Mouse (Mus musculus): ENCODE data around the gene Dnajc6. TPM values are rescaled to one million over a fixed set of nuclear protein-coding genes. Genes with fewer than 3 reads are reported as not detected.

Gene Dnajc6
- total RNA-seq, 2 experiments from 2014 or later = 0.19 to 0.41 TPM

- no peak for DNase-seq (ENCODE audit: low spot score)
Observed at GRCm38 (mm10) chr4:101637472-101637871, 141.0 kb downstream of the Dnajc6 start.

- no peak for DNase-seq (ENCODE audit: low spot score)
Observed at GRCm38 (mm10) chr4:101640631-101641030, 144.2 kb downstream of the Dnajc6 start.

GRCm38 (mm10) chr4:101642708-101643107 lies 146.3 kb downstream of the Dnajc6 start:
- no peak for DNase-seq (ENCODE audit: low spot score)

GRCm38 (mm10) chr4:101643216-101643615 lies 146.8 kb downstream of the Dnajc6 start:
- no peak for DNase-seq (ENCODE audit: low spot score)

- DNase-seq (ENCODE audit: low spot score) = no peak
Observed at GRCm38 (mm10) chr4:101646857-101647195, 150.4 kb downstream of the Dnajc6 start.

GRCm38 (mm10) chr4:101647196-101647905 lies 150.9 kb downstream of the Dnajc6 start, which contains the start of gene Leprot:
TSS of gene Leprot (plus strand) at chr4:101647718.
- peak; percentile 100 for DNase-seq (ENCODE audit: low spot score)

GRCm38 (mm10) chr4:101647976-101648642 lies 151.7 kb downstream of the Dnajc6 start:
- no peak for DNase-seq (ENCODE audit: low spot score)

- DNase-seq (ENCODE audit: low spot score) = no peak
Observed at GRCm38 (mm10) chr4:101648745-101649144, 152.3 kb downstream of the Dnajc6 start.

- DNase-seq (ENCODE audit: low spot score) = no peak
Observed at GRCm38 (mm10) chr4:101650961-101651360, 154.5 kb downstream of the Dnajc6 start.

GRCm38 (mm10) chr4:101654256-101654655 lies 157.8 kb downstream of the Dnajc6 start:
- DNase-seq (ENCODE audit: low spot score) = no peak

- no peak for DNase-seq (ENCODE audit: low spot score)
Observed at GRCm38 (mm10) chr4:101654788-101655414, 158.5 kb downstream of the Dnajc6 start.

GRCm38 (mm10) chr4:101655415-101655790 lies 159.0 kb downstream of the Dnajc6 start:
- DNase-seq (ENCODE audit: low spot score) = no peak

GRCm38 (mm10) chr4:101656056-101656455 lies 159.6 kb downstream of the Dnajc6 start:
- no peak for DNase-seq (ENCODE audit: low spot score)

- DNase-seq (ENCODE audit: low spot score) = no peak
Observed at GRCm38 (mm10) chr4:101656956-101657570, 160.6 kb downstream of the Dnajc6 start.

- peak; percentile 23 for DNase-seq (ENCODE audit: low spot score)
Observed at GRCm38 (mm10) chr4:101664160-101664750, 167.8 kb downstream of the Dnajc6 start.

GRCm38 (mm10) chr4:101664766-101665165 lies 168.3 kb downstream of the Dnajc6 start:
- no peak for DNase-seq (ENCODE audit: low spot score)

- DNase-seq (ENCODE audit: low spot score) = no peak
Observed at GRCm38 (mm10) chr4:101669161-101669560, 172.7 kb downstream of the Dnajc6 start.

- DNase-seq (ENCODE audit: low spot score) = no peak
Observed at GRCm38 (mm10) chr4:101669811-101670210, 173.4 kb downstream of the Dnajc6 start.

GRCm38 (mm10) chr4:101674790-101675189 lies 178.3 kb downstream of the Dnajc6 start:
- no peak for DNase-seq (ENCODE audit: low spot score)

- peak; percentile 22 for DNase-seq (ENCODE audit: low spot score)
Observed at GRCm38 (mm10) chr4:101675726-101676125, 179.3 kb downstream of the Dnajc6 start.

GRCm38 (mm10) chr4:101682620-101683019 lies 186.2 kb downstream of the Dnajc6 start:
- DNase-seq (ENCODE audit: low spot score) = no peak

- DNase-seq (ENCODE audit: low spot score) = no peak
Observed at GRCm38 (mm10) chr4:101683086-101683485, 186.6 kb downstream of the Dnajc6 start.
